In genomic region chr4:76449466-76450350, GRCm38 (mm10) we compare ENCODE assay signal across 9 mouse cellular contexts.
DNase-seq lines count a peak whose midpoint lies in the region; ATAC-seq and TF ChIP-seq lines count a peak whose summit lies in the region.
"Had no signal": no experiment of that assay in that cellular context is flagged by ENCODE, and none has a peak within 500 bp of the region (broad histone marks: within the 10 kb centered on the region; RNA-seq: fewer than 3 reads in every experiment).

No protein-coding gene starts in this region.

- DNase-seq in thymus, postnatal 4 days, result peak; percentile 16
- DNase-seq in thymus, adult 18-20 months, result no peak
- peak; percentile 84 for DNase-seq in kidney, postnatal 10 days
- DNase-seq in liver, adult 2 months (ENCODE audit: extremely low read depth, low read depth, low spot score), result peak; percentile 55
- peak; percentile 86 for DNase-seq in neural tube, embryonic 10.5 days (ENCODE audit: extremely low spot score, low spot score)
- DNase-seq in urinary bladder, adult 2 months (ENCODE audit: low spot score), result peak; percentile 67

- no peaks in the 10 kb centered on the region for H3K9me3 ChIP-seq in forebrain, embryonic 13.5 days (replicated peaks)
- no peaks in the 10 kb centered on the region for H3K9me3 ChIP-seq in heart, embryonic 15.5 days (replicated peaks)

- H3K4me2 ChIP-seq in forebrain, embryonic 13.5 days, result peak overlapping the region; percentile 78
- H3K4me2 ChIP-seq in heart, embryonic 15.5 days, result peak overlapping the region; percentile 71

- H3K27me3 ChIP-seq in forebrain, embryonic 13.5 days, result no peaks in the 10 kb centered on the region
- no peaks in the 10 kb centered on the region for H3K27me3 ChIP-seq in heart, embryonic 15.5 days
- H3K27me3 ChIP-seq in liver, adult 2 months (ENCODE audit: control insufficient read depth, insufficient read depth, low read length), result no peaks in the 10 kb centered on the region
- H3K27me3 ChIP-seq: CH12.LX had no signal

- 0 out of 2 replicates have a peak, but pooled peaks have one; percentile 9 for TF ChIP-seq POLR2A in liver, adult 2 months (IDR thresholded peaks at IDR 0.05; ENCODE audit: extremely low read depth, insufficient read depth, low read length)

- H3K4me1 ChIP-seq in forebrain, embryonic 13.5 days, result peaks cover 17% of the 10 kb centered on the region
- peaks cover 7% of the 10 kb centered on the region for H3K4me1 ChIP-seq in heart, embryonic 15.5 days (replicated peaks)
- peaks cover 4% of the 10 kb centered on the region; the same call in 1 of the 2 replicates for H3K4me1 ChIP-seq in liver, adult 2 months (ENCODE audit: control insufficient read depth, insufficient read depth, low read length)

- peak overlapping the region; percentile 65 for H3K4me3 ChIP-seq in forebrain, embryonic 13.5 days
- peak overlapping the region; percentile 97 for H3K4me3 ChIP-seq in heart, embryonic 15.5 days
- H3K4me3 ChIP-seq in liver, adult 2 months (ENCODE audit: insufficient read depth, low read depth, low read length), result peak overlapping the region; percentile 97

- H3K36me3 ChIP-seq in forebrain, embryonic 13.5 days (ENCODE audit: poor library complexity, severe bottlenecking), result no peaks in the 10 kb centered on the region
- no peaks in the 10 kb centered on the region for H3K36me3 ChIP-seq in heart, embryonic 15.5 days
- no peaks in the 10 kb centered on the region for H3K36me3 ChIP-seq in liver, adult 2 months (ENCODE audit: control insufficient read depth, insufficient read depth, low read length)

- peak overlapping the region; percentile 92 for H3K9ac ChIP-seq in forebrain, embryonic 13.5 days
- H3K9ac ChIP-seq in heart, embryonic 15.5 days, result peak overlapping the region; percentile 96
- peak overlapping the region; percentile 97 for H3K9ac ChIP-seq in liver, adult 2 months (ENCODE audit: low read depth, low read length)

- peak overlapping the region; percentile 97 for H3K27ac ChIP-seq in forebrain, embryonic 13.5 days
- peak overlapping the region; percentile 95 for H3K27ac ChIP-seq in heart, embryonic 15.5 days
- peak overlapping the region; percentile 86 for H3K27ac ChIP-seq in liver, adult 2 months (replicated peaks; ENCODE audit: insufficient read depth, low read depth, low read length)

- TF ChIP-seq CTCF in liver, adult 2 months (IDR thresholded peaks at IDR 0.05; ENCODE audit: low read depth, low read length), result no peak

- under 1% methylated on average over 67 of the region's 99 CpGs for WGBS in forebrain, embryonic 13.5 days
- WGBS in heart, embryonic 15.5 days, result under 1% methylated on average over 88 of the region's 99 CpGs
- under 1% methylated on average over 92 of the region's 99 CpGs for WGBS in liver, adult 2 months

- peak; percentile 83 for ATAC-seq in forebrain, embryonic 13.5 days
- peak; percentile 68 for ATAC-seq in heart, embryonic 15.5 days (replicated peaks; ENCODE audit: insufficient number of reproducible peaks, insufficient read depth, low FRiP score, low read depth)

- H3K79me2 ChIP-seq in liver, adult 2 months (ENCODE audit: control insufficient read depth, insufficient read depth, low read length), result peaks cover 3% of the 10 kb centered on the region; the same call in 1 of the 2 replicates

Comparison
In these comparisons a context has a peak if more than half of its experiments do, and no peak if none do; other contexts are left out.
1. DNase-seq: peak in thymus, postnatal 4 days (single experiment), kidney, postnatal 10 days (single experiment), liver, adult 2 months (single experiment), neural tube, embryonic 10.5 days (single experiment) and urinary bladder, adult 2 months (single experiment); none in thymus, adult 18-20 months (0 of 2).
2. Peak in every context shown above with its lines, with median percentiles within 50 percentile points of each other: H3K27ac ChIP-seq, H3K4me3 ChIP-seq and H3K9ac ChIP-seq.